Mouse (Mus musculus) urinary bladder, postnatal 36 days (tissue): ENCODE data around the gene Dock2.

Source experiments
- DNase-seq, 2 experiments: peaks; one replicate each; pipeline ENCODE4 v3.0.0; 2022; ENCODE audit warnings: low spot score in 2 of 2, mixed read lengths in 1 of 2

The Dock2 gene

GRCm38 (mm10) chr11:34769946-34770345 lies 13.7 kb downstream of the Dock2 start:
- DNase-seq, result no peak

- no peak for DNase-seq
Observed at GRCm38 (mm10) chr11:34769396-34769795, 14.3 kb downstream of the Dock2 start.

GRCm38 (mm10) chr11:34763739-34764361 lies 19.8 kb downstream of the Dock2 start:
- no peak for DNase-seq

- no peak for DNase-seq
Observed at GRCm38 (mm10) chr11:34762570-34763127, 21.0 kb downstream of the Dock2 start.

GRCm38 (mm10) chr11:34762125-34762524 lies 21.6 kb downstream of the Dock2 start:
- no peak for DNase-seq

- DNase-seq, result no peak
Observed at GRCm38 (mm10) chr11:34759582-34759981, 24.1 kb downstream of the Dock2 start.

GRCm38 (mm10) chr11:34741081-34741480 lies 42.6 kb downstream of the Dock2 start:
- DNase-seq, result no peak

GRCm38 (mm10) chr11:34739816-34740215 lies 43.9 kb downstream of the Dock2 start:
- DNase-seq, result no peak

- DNase-seq, result no peak
Observed at GRCm38 (mm10) chr11:34738945-34739344, 44.7 kb downstream of the Dock2 start.

- DNase-seq, result no peak
Observed at GRCm38 (mm10) chr11:34737193-34737592, 46.5 kb downstream of the Dock2 start.

- DNase-seq, result no peak
Observed at GRCm38 (mm10) chr11:34734033-34734432, 49.7 kb downstream of the Dock2 start.

GRCm38 (mm10) chr11:34727467-34727866 lies 56.2 kb downstream of the Dock2 start:
- DNase-seq, result no peak

GRCm38 (mm10) chr11:34726699-34727347 lies 56.9 kb downstream of the Dock2 start:
- no peak for DNase-seq

GRCm38 (mm10) chr11:34713360-34713759 lies 70.3 kb downstream of the Dock2 start:
- no peak for DNase-seq

GRCm38 (mm10) chr11:34708278-34708677 lies 75.4 kb downstream of the Dock2 start:
- DNase-seq, result no peak

GRCm38 (mm10) chr11:34707360-34707759 lies 76.3 kb downstream of the Dock2 start:
- no peak for DNase-seq

GRCm38 (mm10) chr11:34705108-34705446 lies 78.6 kb downstream of the Dock2 start:
- no peak for DNase-seq

GRCm38 (mm10) chr11:34704384-34705107 lies 79.1 kb downstream of the Dock2 start:
- DNase-seq, result no peak

- DNase-seq, result no peak
Observed at GRCm38 (mm10) chr11:34703851-34704250, 79.8 kb downstream of the Dock2 start.

- DNase-seq, result no peak
Observed at GRCm38 (mm10) chr11:34681790-34682189, 101.9 kb downstream of the Dock2 start.

GRCm38 (mm10) chr11:34544631-34545030 lies 239.1 kb downstream of the Dock2 start:
- no peak for DNase-seq

- no peak for DNase-seq
Observed at GRCm38 (mm10) chr11:34532131-34532530, 251.6 kb downstream of the Dock2 start.

- no peak for DNase-seq
Observed at GRCm38 (mm10) chr11:34530971-34531370, 252.7 kb downstream of the Dock2 start.
